Mouse (Mus musculus) liver, adult 2 months (tissue): ENCODE data around the gene Sclt1.

Experiments
- CTCF ChIP-seq: fragments of 200-500 bp; IDR thresholded peaks from 2 replicates; pipeline ENCODE4 v1.5.1; 2011; ENCODE audit warnings: low read depth, low read length, control low read depth
- POLR2A ChIP-seq: fragments of 200-500 bp; IDR thresholded peaks from 2 replicates; pipeline ENCODE4 v1.6.1; 2011; ENCODE audit warnings: low read length, control low read depth; ENCODE audit not compliant: insufficient read depth; ENCODE audit errors: extremely low read depth

- TF ChIP-seq CTCF = no peak
- no peak for TF ChIP-seq POLR2A
Measured at GRCm38 (mm10) chr3:41586917-41587316, 155.4 kb downstream of the Sclt1 start.
